Mouse (Mus musculus): ENCODE results near the gene Psmc2. TPM values are rescaled to one million over a fixed set of nuclear protein-coding genes. Genes with fewer than 3 reads are reported as not detected.
A peak's percentile ranks its signal among the peaks of the same experiment; 100 is the strongest.

Psmc2 gene
- 100 to 1,000 TPM; 141 to 170 (median 159) TPM for polyA plus RNA-seq (2017; shearing (Covaris generic))

- peak; percentile 89 for ATAC-seq
Observed at GRCm38 (mm10) chr5:21785053-21785452, at the start of gene Psmc2, which contains the start of gene Dnajc2. Gene Psmc2 (plus strand): TSS chr5:21785283. Gene Dnajc2 (minus strand): TSS chr5:21785251.

- peak; percentile 67 for ATAC-seq
Observed at GRCm38 (mm10) chr5:21735584-21735983, 49.5 kb upstream of the Psmc2 start.

- ATAC-seq, result no peak
Observed at GRCm38 (mm10) chr5:21736046-21736445, 49.0 kb upstream of the Psmc2 start.

GRCm38 (mm10) chr5:21736956-21737585, 48.0 kb upstream of the Psmc2 start, which contains the start of gene Pmpcb:
Gene Pmpcb (plus strand): TSS chr5:21737141.
- peak; percentile 86 for ATAC-seq

DNA sequence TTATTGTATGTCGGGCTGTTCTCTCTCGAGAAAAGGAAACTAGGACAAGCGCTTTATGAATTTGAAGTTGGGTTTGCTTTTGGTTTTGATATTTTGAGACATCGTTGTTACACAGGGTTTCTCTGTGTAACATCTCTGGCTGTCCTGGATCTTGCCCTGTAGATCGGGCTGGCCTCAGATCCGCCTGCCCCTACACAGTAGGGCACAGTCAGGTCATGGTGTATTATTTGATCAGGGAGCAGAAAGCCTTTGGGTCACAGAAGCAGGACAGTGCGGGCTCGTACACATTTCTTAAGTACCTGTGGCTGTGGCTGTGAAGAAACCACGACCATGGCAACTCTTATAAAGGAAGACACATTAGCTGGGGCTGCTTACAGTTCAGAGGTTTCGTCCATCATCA, 47.5 kb upstream of the Psmc2 start:
- ATAC-seq, result peak; percentile 0

DNA sequence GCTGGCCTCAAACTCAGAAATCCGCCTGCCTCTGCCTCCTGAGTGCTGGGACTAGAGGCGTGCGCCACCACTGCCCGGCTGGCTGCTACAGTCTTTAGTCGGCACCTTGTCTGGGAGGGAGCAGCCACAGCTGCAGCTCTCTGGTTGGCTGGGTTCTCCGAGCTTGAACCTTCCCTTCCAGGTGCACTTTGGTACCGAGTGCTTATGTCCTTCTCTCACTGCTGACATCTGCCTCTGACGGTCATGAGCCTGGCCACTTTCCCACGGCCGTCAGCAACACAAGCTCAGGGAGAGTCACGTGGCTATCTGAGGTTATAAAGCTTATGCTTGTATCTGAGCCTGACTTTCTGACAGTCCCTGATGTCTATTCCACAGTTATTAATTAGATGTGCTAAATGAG, 46.0 kb upstream of the Psmc2 start:
- ATAC-seq, result no peak

DNA sequence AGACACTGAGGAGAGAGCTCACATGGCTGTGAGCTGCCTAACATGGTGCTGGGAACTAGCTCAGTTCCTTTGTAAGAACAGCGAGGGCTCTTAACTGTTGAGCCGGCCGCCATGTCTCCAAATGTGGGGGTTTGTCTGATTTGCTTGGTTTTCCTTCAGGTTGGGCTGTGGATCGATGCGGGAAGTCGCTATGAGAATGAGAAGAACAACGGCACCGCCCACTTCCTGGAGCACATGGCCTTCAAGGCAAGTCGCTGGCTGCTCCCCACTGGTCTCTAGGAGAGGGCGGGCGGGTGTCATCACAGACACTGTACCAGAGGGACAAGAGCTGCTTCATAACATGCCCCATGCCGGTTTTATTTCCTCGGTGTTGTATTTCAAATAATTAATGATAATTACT, 45.2 kb upstream of the Psmc2 start:
- ATAC-seq, result no peak

DNA sequence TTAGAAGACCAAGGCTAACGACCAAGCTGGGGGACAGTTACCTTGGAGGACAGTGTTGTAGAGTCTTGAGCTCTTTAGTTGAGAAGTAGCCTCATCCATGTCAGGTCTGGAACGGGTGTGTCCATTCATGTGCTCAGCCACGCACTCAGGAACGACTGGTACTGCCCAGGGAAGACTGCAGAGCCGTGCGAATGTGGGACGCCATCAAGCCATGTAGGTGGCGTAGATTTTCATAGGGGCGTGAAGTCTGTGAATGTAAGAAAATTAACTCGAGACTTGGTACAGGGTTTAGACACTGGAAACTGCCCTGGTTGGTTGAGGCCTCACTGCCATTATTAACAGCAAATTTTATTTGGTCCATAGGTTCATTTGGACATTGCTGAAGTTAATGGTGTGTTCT, 41.5 kb upstream of the Psmc2 start:
- ATAC-seq, result no peak

GRCm38 (mm10) chr5:21744651-21745050, 40.4 kb upstream of the Psmc2 start:
- no peak for ATAC-seq

- ATAC-seq, result no peak
Observed at GRCm38 (mm10) chr5:21745966-21746365, 39.1 kb upstream of the Psmc2 start.

- ATAC-seq, result no peak
Observed at GRCm38 (mm10) chr5:21768506-21768905, 16.6 kb upstream of the Psmc2 start.

- no peak for ATAC-seq
Observed at GRCm38 (mm10) chr5:21769841-21770240, 15.2 kb upstream of the Psmc2 start.

- no peak for ATAC-seq
Observed at GRCm38 (mm10) chr5:21776491-21776890, 8.6 kb upstream of the Psmc2 start.

DNA sequence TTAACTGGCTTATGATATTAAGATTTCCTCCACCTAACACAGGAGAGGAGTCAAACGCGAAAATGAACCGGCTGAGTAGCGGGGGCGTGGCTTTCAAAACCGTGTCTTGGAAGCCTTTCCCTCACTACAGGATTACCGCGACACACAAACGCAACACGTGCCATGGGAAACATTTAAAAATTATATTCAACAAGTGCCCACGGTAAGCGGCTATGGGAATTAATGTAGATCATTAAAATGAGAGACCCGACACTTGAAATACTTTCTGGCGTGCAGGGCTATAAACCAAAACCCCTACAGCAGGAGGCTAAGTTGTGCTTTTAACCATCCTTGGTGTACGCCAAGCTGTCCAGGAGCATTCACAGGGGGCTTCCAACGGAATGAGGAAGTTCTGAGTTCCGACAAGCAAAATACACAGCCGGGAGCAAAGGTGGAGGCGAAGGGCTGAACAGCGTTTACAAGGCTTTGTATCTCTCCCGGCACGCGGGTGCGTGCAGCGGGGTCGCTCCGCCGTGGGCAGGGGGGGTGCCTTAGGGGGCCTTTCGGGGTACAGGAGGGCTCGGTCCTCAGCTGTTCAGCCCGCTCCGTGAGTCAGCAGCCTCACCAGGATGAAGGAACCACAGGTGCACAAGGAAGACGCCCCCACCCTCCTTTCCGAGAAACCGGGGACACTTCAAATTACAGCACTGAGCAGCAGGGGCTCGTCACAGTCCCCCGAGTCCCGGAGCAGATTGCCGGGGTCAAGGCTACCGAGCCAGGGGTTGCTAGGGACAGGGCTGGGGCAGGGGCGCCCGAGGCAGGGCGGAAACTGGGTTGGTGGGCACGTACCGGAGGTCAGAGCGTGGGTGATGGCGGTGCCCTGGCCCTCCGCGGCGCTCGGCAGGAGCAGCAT, 676 bp upstream of the Psmc2 start:
- ATAC-seq, result peak; percentile 39

DNA sequence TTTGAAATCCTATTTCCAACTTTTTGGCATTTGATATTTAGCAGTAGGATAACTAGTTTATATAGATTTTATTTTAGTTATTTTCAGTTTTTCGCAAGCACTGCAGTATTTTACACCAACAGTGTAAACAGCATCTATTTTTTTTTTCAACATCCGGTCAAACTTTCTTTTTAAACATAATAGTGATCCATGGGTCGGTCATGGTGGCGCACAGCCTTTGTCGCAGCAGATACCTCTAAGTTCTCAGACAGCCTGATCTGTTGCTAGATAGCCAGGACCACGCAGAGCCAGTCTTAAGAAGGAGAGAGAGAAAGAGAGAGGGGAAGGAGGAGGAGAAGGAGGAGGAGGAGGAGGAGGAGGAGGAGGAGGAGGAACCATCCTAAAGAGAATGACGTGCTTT, 693 bp downstream of the Psmc2 start:
- ATAC-seq, result no peak

DNA sequence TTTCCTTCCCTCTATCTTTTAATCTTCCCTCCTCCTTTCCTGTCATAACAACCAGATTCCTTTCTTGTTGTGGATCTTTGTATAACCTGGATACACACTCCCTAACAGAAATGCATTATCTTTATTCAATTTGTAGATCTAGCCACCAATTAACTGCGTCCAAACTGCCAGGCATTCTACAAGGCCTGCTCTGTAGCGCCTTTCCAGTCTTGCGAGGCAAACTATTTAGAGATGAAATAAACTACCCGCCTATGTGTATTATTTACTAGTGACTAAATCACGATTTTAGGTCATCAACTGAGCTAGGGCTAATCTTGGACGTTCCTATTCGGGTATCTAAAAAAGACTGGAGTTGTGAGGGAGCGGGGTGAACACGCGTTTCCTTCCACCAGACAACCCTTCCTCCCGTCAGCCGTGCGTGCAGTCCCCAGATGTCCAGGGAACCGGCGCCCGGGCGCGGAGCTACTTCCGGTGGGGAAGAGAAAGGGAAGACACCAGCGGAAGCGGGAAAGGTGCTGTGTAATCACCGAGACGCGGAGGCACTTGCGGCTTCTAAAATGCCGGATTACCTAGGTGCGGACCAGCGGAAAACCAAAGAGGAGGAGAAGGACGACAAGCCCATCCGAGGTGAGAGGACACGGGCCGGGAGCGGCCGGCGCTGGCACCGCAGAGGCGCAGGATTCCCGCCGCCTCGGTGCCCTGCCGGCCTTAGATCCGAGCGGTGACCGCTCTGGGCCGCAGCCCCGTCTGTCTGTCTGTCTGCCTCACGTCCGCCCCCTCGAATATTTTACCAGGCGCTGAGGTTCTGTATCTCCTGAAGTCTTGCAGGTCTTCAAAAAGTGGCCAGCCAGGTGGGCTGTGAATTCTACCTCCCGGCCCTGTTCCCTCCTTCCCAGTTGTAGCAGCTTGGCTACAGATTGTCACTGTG, 1.4 kb downstream of the Psmc2 start:
- ATAC-seq, result peak; percentile 74

DNA sequence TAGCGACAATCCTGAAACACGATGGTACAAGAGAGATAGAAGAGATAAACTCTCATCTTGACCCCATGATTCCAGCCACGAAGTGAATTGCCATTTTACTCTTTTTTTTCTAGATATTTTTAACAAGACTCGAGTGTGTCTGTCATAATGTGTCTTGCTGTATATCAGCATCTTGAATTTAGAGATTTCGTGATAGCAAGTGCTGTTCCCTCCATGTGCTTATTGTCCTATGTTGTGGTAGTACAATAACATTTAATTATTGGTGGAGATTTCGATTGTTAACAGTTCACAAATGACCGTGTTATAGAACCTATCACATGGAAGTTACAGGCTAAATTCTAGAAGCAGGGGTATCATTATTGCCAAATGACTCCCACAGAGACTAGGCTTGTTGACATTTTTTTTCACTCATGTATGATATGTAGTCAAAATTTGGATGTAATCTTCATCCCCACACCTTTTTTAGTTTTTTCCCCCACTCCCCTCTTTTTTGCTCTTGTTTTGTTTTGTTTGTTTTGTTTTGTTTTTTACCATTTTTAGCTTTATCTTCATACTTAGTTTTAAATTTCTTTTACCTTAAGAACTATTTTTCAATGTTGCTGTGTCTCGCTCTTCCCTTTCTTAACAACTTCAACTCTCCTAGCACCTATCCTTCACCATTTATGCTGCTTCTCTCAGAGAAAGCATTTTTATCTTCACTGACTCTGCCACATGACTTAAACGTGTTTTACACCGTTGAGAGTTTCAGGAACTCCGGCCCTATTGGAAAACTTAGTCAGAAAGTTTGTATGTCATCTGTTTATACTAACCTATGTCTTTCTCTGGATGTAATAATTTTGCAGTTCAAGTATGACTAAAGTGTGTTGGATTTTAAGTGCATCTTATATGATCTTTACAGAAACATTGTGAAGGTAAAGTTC, 2.4 kb downstream of the Psmc2 start:
- ATAC-seq, result no peak

- ATAC-seq, result no peak
Observed at GRCm38 (mm10) chr5:21789061-21789460, 4.0 kb downstream of the Psmc2 start.

DNA sequence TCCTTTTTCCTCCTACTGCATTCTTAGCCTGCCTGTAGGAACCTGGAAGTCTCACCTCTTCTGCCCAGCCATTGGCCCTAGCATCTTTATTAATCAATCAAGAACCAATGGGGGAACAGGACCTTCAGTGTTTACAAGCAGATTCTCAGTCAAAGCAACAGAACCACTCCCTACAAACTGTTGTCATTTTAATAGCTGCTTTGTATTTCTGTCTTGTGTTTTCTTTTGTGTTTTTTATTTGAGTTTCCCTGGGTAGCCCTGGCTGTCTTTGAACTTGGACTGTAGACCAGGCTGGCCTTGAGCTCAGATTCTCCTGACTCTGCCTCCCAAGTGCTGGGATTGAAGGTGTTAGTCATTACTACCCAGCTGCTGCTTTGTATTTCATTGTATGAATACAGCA, 7.1 kb downstream of the Psmc2 start:
- ATAC-seq, result no peak

DNA sequence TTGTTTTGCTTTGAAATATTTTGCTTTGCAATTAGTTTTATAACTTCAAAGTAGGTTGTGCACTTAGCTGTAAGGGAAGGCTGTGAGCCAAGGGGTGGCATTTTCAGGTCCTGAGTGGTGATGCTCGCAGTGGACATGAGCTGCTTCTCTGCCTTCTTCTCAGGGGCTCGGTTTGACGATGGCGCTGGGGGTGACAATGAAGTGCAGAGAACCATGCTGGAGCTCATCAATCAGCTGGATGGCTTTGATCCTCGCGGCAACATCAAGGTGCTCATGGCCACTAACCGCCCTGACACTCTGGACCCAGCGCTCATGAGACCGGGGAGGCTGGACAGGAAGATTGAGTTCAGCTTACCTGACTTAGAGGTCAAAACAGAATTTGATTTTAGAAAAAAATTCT, 17.8 kb downstream of the Psmc2 start:
- ATAC-seq, result no peak

DNA sequence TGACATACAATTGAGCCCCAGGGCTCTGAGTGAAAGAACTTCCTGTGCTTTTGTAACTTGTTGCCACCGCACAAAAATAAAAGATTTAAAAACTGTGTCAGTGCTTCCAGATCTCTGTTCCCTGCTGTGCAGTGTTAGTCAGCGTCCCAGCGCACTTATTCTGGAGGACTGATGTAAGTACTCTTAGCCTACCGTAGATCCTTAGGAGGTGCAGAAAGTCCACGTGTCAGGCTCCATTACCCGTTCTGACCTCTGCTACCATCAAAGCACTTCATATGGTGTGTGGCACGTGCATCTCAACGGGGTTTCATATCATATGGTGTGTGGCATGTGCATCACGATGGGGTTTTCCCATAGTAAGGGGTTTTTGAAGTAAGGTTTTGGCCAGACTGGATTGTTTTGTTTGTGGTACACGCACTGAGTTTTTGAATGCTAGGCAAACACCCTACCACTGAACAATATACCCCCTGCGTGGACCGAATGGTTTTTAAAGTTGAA, 18.7 kb downstream of the Psmc2 start:
- ATAC-seq, result no peak
